Comparison of ENCODE assay signal across 9 mouse cellular contexts in genomic region chr5:139687646-139688045, GRCm38 (mm10). TPM values are rescaled to one million over a fixed set of nuclear protein-coding genes. Genes with fewer than 3 reads are reported as not detected.
A peak's percentile ranks its signal among the peaks of the same experiment; 100 is the strongest.
DNase-seq lines count a peak whose midpoint lies in the region; ATAC-seq and TF ChIP-seq lines count a peak whose summit lies in the region.
"Had no signal": no experiment of that assay in that cellular context is flagged by ENCODE, and none has a peak within 500 bp of the region (broad histone marks: within the 10 kb centered on the region; RNA-seq: fewer than 3 reads in every experiment).

No protein-coding gene starts in this region.

- no peak overlapping the region for H3K4me3 ChIP-seq in bone marrow macrophage, adult 2 months (ENCODE audit: insufficient read depth, low read length)

- peak; percentile 91 for TF ChIP-seq CTCF in bone marrow macrophage, adult 2 months (IDR thresholded peaks at IDR 0.05; ENCODE audit: low read depth, low read length)

- intact Hi-C loops in left cerebral cortex, postnatal 4 days (cut with DNase I): no loop called here
- intact Hi-C loops in left cerebral cortex, postnatal 25 days (cut with DNase I): no loop called here

- H3K27ac ChIP-seq in bone marrow macrophage, adult 2 months (ENCODE audit: insufficient read depth, low read depth, low read length): no peak overlapping the region

- ATAC-seq in erythroblast, adult 5-6 weeks (replicated peaks; ENCODE audit: low FRiP score, poor library complexity, severe bottlenecking): 0 out of 2 replicates have a peak, but pooled peaks have one; percentile 23
- peak; percentile 53 for ATAC-seq in megakaryocyte-erythroid progenitor cell, adult 5-6 weeks (replicated peaks; ENCODE audit: low FRiP score, low TSS enrichment, poor library complexity, severe bottlenecking)
- ATAC-seq: Patski had no signal

- TF ChIP-seq POLR2A in bone marrow macrophage, adult 2 months (IDR thresholded peaks at IDR 0.05; ENCODE audit: borderline replicate concordance, low read depth, low read length): no peak

- H3K4me1 ChIP-seq in bone marrow macrophage, adult 2 months (ENCODE audit: control insufficient read depth, insufficient read depth, low read length): 0 out of 2 replicates have a peak, but pooled peaks cover 3% of the 10 kb centered on the region

- peak; percentile 42 for DNase-seq in cerebellum, adult 11-12 months
- DNase-seq in cerebellum, adult 9-10 months: no peak
- peak; percentile 78 for DNase-seq in left cerebral cortex, postnatal 4 days
- no peak for DNase-seq in left cerebral cortex, postnatal 25 days (ENCODE audit: low spot score in 2 of 2)
- no peak for DNase-seq in frontal cortex, postnatal 36 days (ENCODE audit: low spot score in 2 of 2)

RNA-seq across cellular contexts. Expression of gene Micall2, which starts 48.5 kb away (rescaled TPM):
- 10 to 100 TPM; 11.4 to 11.5 TPM for total RNA-seq in left cerebral cortex, postnatal 4 days (2021)
- 1 to 10 TPM; 2.0 to 2.4 TPM for total RNA-seq in left cerebral cortex, postnatal 25 days (2021)
- polyA plus RNA-seq in bone marrow macrophage, adult 2 months (2012; ENCODE audit: insufficient read depth, insufficient read length, missing spikeins): 5.6 and 6.0 TPM in 2 replicates
- 9.0 and 11.1 TPM in 2 replicates for total RNA-seq in erythroblast, adult 5-6 weeks (2015; ENCODE audit: low replicate concordance)
- 12.2 and 21.9 TPM in 2 replicates for total RNA-seq in erythroblast, adult 5-6 weeks (2017; ENCODE audit: low replicate concordance)
- 13.2 and 13.9 TPM in 2 replicates for total RNA-seq in megakaryocyte-erythroid progenitor cell, adult 5-6 weeks (2014; fragmentation: Nextera tagmentation)
- total RNA-seq in megakaryocyte-erythroid progenitor cell, adult 5-6 weeks (2017): 2.6 and 5.7 TPM in 2 replicates

Comparison
In these comparisons a context has a peak if more than half of its experiments do, and no peak if none do; other contexts are left out.
1. DNase-seq: peak in cerebellum, adult 11-12 months (single experiment) and left cerebral cortex, postnatal 4 days (single experiment); none in cerebellum, adult 9-10 months (single experiment), left cerebral cortex, postnatal 25 days (0 of 2) and frontal cortex, postnatal 36 days (0 of 2).